Comparison of ENCODE assay signal across 9 mouse cellular contexts in genomic region chr1:156205164-156205563, GRCm38 (mm10). TPM values are rescaled to one million over a fixed set of nuclear protein-coding genes. Genes with fewer than 3 reads are reported as not detected.
DNase-seq lines count a peak whose midpoint lies in the region; ATAC-seq and TF ChIP-seq lines count a peak whose summit lies in the region.
"Had no signal": no experiment of that assay in that cellular context is flagged by ENCODE, and none has a peak within 500 bp of the region (broad histone marks: within the 10 kb centered on the region; RNA-seq: fewer than 3 reads in every experiment).

No protein-coding gene starts in this region.

- no peak for TF ChIP-seq CTCF in cortical plate, adult 2 months (IDR thresholded peaks at IDR 0.05; ENCODE audit: extremely low read depth, insufficient read depth, low read length)

- 24% methylated on average over 10 of the region's 10 CpGs for WGBS in heart, embryonic 16.5 days
- WGBS in hindbrain, embryonic 15.5 days: 17% methylated on average over 10 of the region's 10 CpGs
- WGBS in midbrain, embryonic 14.5 days: 15% methylated on average over 10 of the region's 10 CpGs

- H3K9ac ChIP-seq in heart, embryonic 16.5 days (ENCODE audit: low read length): no peak overlapping the region
- H3K9ac ChIP-seq in hindbrain, embryonic 15.5 days: peak overlapping the region; percentile 25
- peak overlapping the region; percentile 68 for H3K9ac ChIP-seq in midbrain, embryonic 14.5 days (replicated peaks; ENCODE audit: low read length)

- no peak overlapping the region for H3K27ac ChIP-seq in heart, embryonic 16.5 days (ENCODE audit: low read length)
- H3K27ac ChIP-seq in cortical plate, adult 2 months (ENCODE audit: insufficient read depth, low read length): no peak overlapping the region
- no peak overlapping the region for H3K27ac ChIP-seq in hindbrain, embryonic 15.5 days (replicated peaks)
- H3K27ac ChIP-seq in midbrain, embryonic 14.5 days (replicated peaks; ENCODE audit: low read depth, low read length): peak overlapping the region; percentile 61

- no peaks in the 10 kb centered on the region for H3K36me3 ChIP-seq in heart, embryonic 16.5 days (ENCODE audit: control insufficient read depth, insufficient read depth)
- no peaks in the 10 kb centered on the region for H3K36me3 ChIP-seq in hindbrain, embryonic 15.5 days
- H3K36me3 ChIP-seq in midbrain, embryonic 14.5 days (ENCODE audit: control insufficient read depth, insufficient read depth, low read length): no peaks in the 10 kb centered on the region

- no peak for TF ChIP-seq POLR2A in cortical plate, adult 2 months (IDR thresholded peaks at IDR 0.05; ENCODE audit: extremely low read depth, insufficient read depth, low read length)

- peaks cover 9% of the 10 kb centered on the region for H3K4me1 ChIP-seq in heart, embryonic 16.5 days (ENCODE audit: control insufficient read depth, insufficient read depth, low read length)
- H3K4me1 ChIP-seq in cortical plate, adult 2 months (ENCODE audit: control insufficient read depth, insufficient read depth, low read length): no peaks in the 10 kb centered on the region
- peaks cover 20% of the 10 kb centered on the region for H3K4me1 ChIP-seq in hindbrain, embryonic 15.5 days (replicated peaks)
- H3K4me1 ChIP-seq in midbrain, embryonic 14.5 days (ENCODE audit: control insufficient read depth, insufficient read depth, low read length): peaks cover 25% of the 10 kb centered on the region

- H3K4me2 ChIP-seq in heart, embryonic 16.5 days (ENCODE audit: low read depth, low read length): peak overlapping the region; percentile 83
- peak overlapping the region; percentile 71 for H3K4me2 ChIP-seq in hindbrain, embryonic 15.5 days
- peak overlapping the region; percentile 90 for H3K4me2 ChIP-seq in midbrain, embryonic 14.5 days (ENCODE audit: low read length)

- H3K27me3 ChIP-seq in heart, embryonic 16.5 days (ENCODE audit: control insufficient read depth, insufficient read depth, low read length): peaks cover 37% of the 10 kb centered on the region
- peaks cover 49% of the 10 kb centered on the region for H3K27me3 ChIP-seq in hindbrain, embryonic 15.5 days
- peaks cover 14% of the 10 kb centered on the region for H3K27me3 ChIP-seq in midbrain, embryonic 14.5 days (ENCODE audit: control insufficient read depth, insufficient read depth, low read length)

- no peak for ATAC-seq in heart, embryonic 16.5 days (replicated peaks; ENCODE audit: extremely low read depth, insufficient read depth, low FRiP score)
- no peak for ATAC-seq in hindbrain, embryonic 15.5 days (ENCODE audit: low FRiP score, low read depth)
- no peak for ATAC-seq in midbrain, embryonic 14.5 days (ENCODE audit: low FRiP score, low TSS enrichment)

- peaks cover 7% of the 10 kb centered on the region for H3K9me3 ChIP-seq in heart, embryonic 16.5 days (replicated peaks; ENCODE audit: control insufficient read depth, low read length)
- H3K9me3 ChIP-seq in hindbrain, embryonic 15.5 days: no peaks in the 10 kb centered on the region
- H3K9me3 ChIP-seq in midbrain, embryonic 14.5 days (ENCODE audit: control insufficient read depth, low read length): no peaks in the 10 kb centered on the region

- DNase-seq in heart, adult 9 months (ENCODE audit: low spot score in 2 of 2): no peak
- DNase-seq in midbrain, embryonic 14.5 days: no peak
- DNase-seq in gastrocnemius, postnatal 25 days: no peak
- no peak for DNase-seq in embryo, embryonic 10 days (ENCODE audit: low spot score)
- DNase-seq in adrenal gland, postnatal 10 days: no peak
- DNase-seq: lung, postnatal 10 days had no signal

- H3K4me3 ChIP-seq in heart, embryonic 16.5 days (ENCODE audit: low read length): peak overlapping the region; percentile 52
- H3K4me3 ChIP-seq in cortical plate, adult 2 months (ENCODE audit: insufficient read depth, low read length): peak overlapping the region; percentile 11; the same call in 1 of the 2 replicates
- H3K4me3 ChIP-seq in hindbrain, embryonic 15.5 days: peak overlapping the region; percentile 43
- peak overlapping the region; percentile 49 for H3K4me3 ChIP-seq in midbrain, embryonic 14.5 days (replicated peaks; ENCODE audit: low read depth, low read length)

RNA-seq across cellular contexts. Expression of gene Fam163a, which starts 0.3 kb away (rescaled TPM):
- polyA plus RNA-seq in heart, embryonic 16.5 days (2015; fragmentation: Nextera tagmentation; extraction: Ambion mirVana): 1.4 and 1.6 TPM in 2 replicates
- 5.9 and 6.2 TPM in 2 replicates for polyA plus RNA-seq in cortical plate, adult 2 months (2012; rRNA removed)
- polyA plus RNA-seq in hindbrain, embryonic 15.5 days (2015; fragmentation: Nextera tagmentation; extraction: Ambion mirVana): 3.7 and 4.6 TPM in 2 replicates
- polyA plus RNA-seq in midbrain, embryonic 14.5 days (2014; fragmentation: Nextera tagmentation; extraction: Ambion mirVana): 4.7 and 7.4 TPM in 2 replicates
- not detected for total RNA-seq in gastrocnemius, postnatal 25 days (2021)
- 10 to 100 TPM; 10.4 to 14.3 TPM for total RNA-seq in adrenal gland, postnatal 10 days (2021)
